Comparison of ENCODE assay signal across 8 mouse cellular contexts in the genomic region with DNA sequence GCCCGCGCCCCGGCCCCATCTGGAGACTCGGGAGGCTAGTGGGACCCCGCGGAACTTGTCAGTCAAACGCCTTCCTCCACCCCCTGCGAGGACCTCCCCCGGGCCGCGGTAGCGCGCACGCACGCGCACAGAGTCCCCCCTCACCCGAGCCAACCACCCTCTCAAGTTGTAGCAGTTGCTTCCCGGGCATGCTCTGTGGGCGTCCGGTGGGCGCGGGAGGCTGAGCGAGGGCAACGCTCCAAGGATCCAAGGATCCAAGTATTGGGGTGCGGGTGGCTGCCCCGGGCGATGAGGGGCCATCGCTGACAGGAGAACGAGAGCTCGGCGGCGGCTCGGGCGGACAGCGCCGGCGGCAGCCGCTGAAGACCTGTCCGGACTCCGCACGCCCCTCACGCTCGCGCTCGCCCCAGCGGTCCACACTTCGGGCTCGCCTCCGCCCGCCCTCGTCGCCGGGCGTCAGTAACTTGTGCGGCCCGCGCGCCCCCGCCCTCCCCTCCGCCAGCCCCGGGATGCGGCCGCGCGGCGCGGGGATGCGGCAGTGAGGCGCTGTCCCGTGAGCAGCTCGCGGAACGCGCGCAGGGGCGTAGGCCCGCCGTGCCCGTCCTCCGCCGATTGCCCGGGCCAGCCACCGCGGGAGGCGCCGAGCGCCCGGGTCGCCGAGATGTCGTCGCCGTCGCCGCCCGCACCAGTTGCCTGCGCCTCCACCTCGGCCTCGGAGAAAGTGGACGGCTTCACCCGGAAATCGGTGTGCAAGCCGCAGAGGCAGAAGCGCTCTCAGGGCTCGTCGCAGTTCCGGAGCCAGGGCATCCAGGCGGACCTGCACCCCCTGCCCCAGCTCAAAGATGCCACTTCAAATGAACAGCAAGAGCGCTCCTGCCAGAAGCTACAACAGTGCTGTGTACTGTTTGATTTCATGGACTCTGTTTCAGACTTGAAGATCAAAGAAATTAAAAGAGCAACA. TPM values are rescaled to one million over a fixed set of nuclear protein-coding genes. Genes with fewer than 3 reads are reported as not detected.
DNase-seq lines count a peak whose midpoint lies in the region; ATAC-seq and TF ChIP-seq lines count a peak whose summit lies in the region.
"Not testable (repeated sequence)": the region's sequence is repeated elsewhere in the genome, so short reads cannot be mapped to it uniquely, and the experiment has no call there.

No protein-coding gene starts in this region.

- not testable (repeated sequence) for H3K27me3 ChIP-seq in forebrain, embryonic 16.5 days (replicated peaks; ENCODE audit: control insufficient read depth, insufficient read depth, low read length); hindbrain, embryonic 10.5 days (ENCODE audit: insufficient read depth, poor library complexity, severe bottlenecking); kidney, postnatal 0 days (ENCODE audit: insufficient read depth, low read length); midbrain, embryonic 10.5 days (ENCODE audit: low read depth, poor library complexity, severe bottlenecking)

- peak; percentile 93 for ATAC-seq in forebrain, embryonic 16.5 days
- ATAC-seq in kidney, postnatal 0 days (replicated peaks; ENCODE audit: low FRiP score, low read depth) = not testable (repeated sequence)

- peak; percentile 20 for DNase-seq in embryo, embryonic 10 days (ENCODE audit: low spot score)
- peak; percentile 53 for DNase-seq in hindbrain, embryonic 10.5 days (ENCODE audit: low spot score)
- not testable (repeated sequence) for DNase-seq in kidney, postnatal 0 days (ENCODE audit: low spot score)
- DNase-seq in liver = peak; percentile 8
- DNase-seq in midbrain, embryonic 10.5 days (ENCODE audit: low spot score) = peak; percentile 59
- peak; percentile 57 for DNase-seq in retina, postnatal 1 day
- peak; percentile 16 for DNase-seq in thymus, postnatal 14 days

- peak overlapping the region; percentile 43; the same call in 1 of the 2 replicates for H3K9ac ChIP-seq in forebrain, embryonic 16.5 days (replicated peaks; ENCODE audit: low read depth, low read length)
- H3K9ac ChIP-seq in kidney, postnatal 0 days (ENCODE audit: low read depth, low read length) = not testable (repeated sequence)

- H3K27ac ChIP-seq in forebrain, embryonic 16.5 days (ENCODE audit: low read length); kidney, postnatal 0 days: not testable (repeated sequence)
- H3K27ac ChIP-seq in hindbrain, embryonic 10.5 days = peak overlapping the region; percentile 78
- peak overlapping the region; percentile 69 for H3K27ac ChIP-seq in midbrain, embryonic 10.5 days (replicated peaks)

- TF ChIP-seq CTCF in kidney, postnatal 0 days (IDR thresholded peaks at IDR 0.05; ENCODE audit: low read depth) = not testable (repeated sequence)

- H3K4me1 ChIP-seq in forebrain, embryonic 16.5 days (replicated peaks; ENCODE audit: control insufficient read depth, insufficient read depth, low read length); hindbrain, embryonic 10.5 days (replicated peaks); kidney, postnatal 0 days (replicated peaks; ENCODE audit: insufficient read depth, low read length); midbrain, embryonic 10.5 days: not testable (repeated sequence)

- H3K36me3 ChIP-seq in forebrain, embryonic 16.5 days (ENCODE audit: control insufficient read depth, insufficient read depth); hindbrain, embryonic 10.5 days; kidney, postnatal 0 days (ENCODE audit: insufficient read depth, low read length); midbrain, embryonic 10.5 days: not testable (repeated sequence)

- H3K4me3 ChIP-seq in forebrain, embryonic 16.5 days (replicated peaks; ENCODE audit: low read length) = peak overlapping the region; percentile 47
- H3K4me3 ChIP-seq in hindbrain, embryonic 10.5 days = peak overlapping the region; percentile 61
- H3K4me3 ChIP-seq in kidney, postnatal 0 days (replicated peaks; ENCODE audit: low read depth, low read length) = peak overlapping the region; percentile 37
- H3K4me3 ChIP-seq in midbrain, embryonic 10.5 days = peak overlapping the region; percentile 62

- under 1% methylated on average over 90 of the region's 109 CpGs for WGBS in forebrain, embryonic 16.5 days
- WGBS in hindbrain, embryonic 10.5 days = 1% methylated on average over 109 of the region's 109 CpGs
- whole genome bisulfite sequencing in kidney, postnatal 0 days = 1% methylated on average over 100 of the region's 109 CpGs
- under 1% methylated on average over 105 of the region's 109 CpGs for WGBS in midbrain, embryonic 10.5 days

- not testable (repeated sequence) for H3K9me3 ChIP-seq in forebrain, embryonic 16.5 days (ENCODE audit: control insufficient read depth, low read length); hindbrain, embryonic 10.5 days; kidney, postnatal 0 days (replicated peaks; ENCODE audit: low read length); midbrain, embryonic 10.5 days (replicated peaks)

- H3K4me2 ChIP-seq in forebrain, embryonic 16.5 days (ENCODE audit: low read length) = peak overlapping the region; percentile 58
- H3K4me2 ChIP-seq in kidney, postnatal 0 days (ENCODE audit: low read length) = peak overlapping the region; percentile 66

RNA-seq across cellular contexts. Expression of gene Zfp991, which starts 29.9 kb away (rescaled TPM):
- polyA plus RNA-seq in forebrain, embryonic 16.5 days (2015; fragmentation: Nextera tagmentation; extraction: Ambion mirVana) = 3.9 and 4.1 TPM in 2 replicates
- polyA plus RNA-seq in hindbrain, embryonic 10.5 days (2016; fragmentation: Nextera tagmentation; extraction: Ambion mirVana) = 3.2 and 7.7 TPM in 2 replicates
- 8.4 and 9.5 TPM in 2 replicates for polyA plus RNA-seq in kidney, postnatal 0 days (2015; fragmentation: Nextera tagmentation; extraction: Ambion mirVana)
- polyA plus RNA-seq in midbrain, embryonic 10.5 days (2016; fragmentation: Nextera tagmentation; extraction: Ambion mirVana) = 6.5 and 7.7 TPM in 2 replicates
